Mouse (Mus musculus) lung, postnatal 0 days (tissue): ENCODE data around the gene Otx2.

Experiments
- CTCF ChIP-seq: IDR thresholded peaks from 2 replicates; pipeline ENCODE4 v1.5.1; 2016; ENCODE audit warnings: antibody characterized with exemption, mild to moderate bottlenecking
- EP300 ChIP-seq: IDR thresholded peaks from 2 replicates; pipeline ENCODE4 v1.6.1; 2016; ENCODE audit warnings: antibody characterized with exemption, mild to moderate bottlenecking, control low read depth

GRCm38 (mm10) chr14:48672611-48673176 lies 925 bp downstream of the Otx2 start:
- TF ChIP-seq EP300 (no peak), CTCF (no peak)
